ENCODE assay signal across 9 mouse cellular contexts in genomic region chr10:59265674-59266073, GRCm38 (mm10). TPM values are rescaled to one million over a fixed set of nuclear protein-coding genes. Genes with fewer than 3 reads are reported as not detected.
A peak's percentile ranks its signal among the peaks of the same experiment; 100 is the strongest.
DNase-seq lines count a peak whose midpoint lies in the region; ATAC-seq and TF ChIP-seq lines count a peak whose summit lies in the region.
"Had no signal": no experiment of that assay in that cellular context is flagged by ENCODE, and none has a peak within 500 bp of the region (broad histone marks: within the 10 kb centered on the region; RNA-seq: fewer than 3 reads in every experiment).

No protein-coding gene starts in this region.

- no peak overlapping the region for H3K27ac ChIP-seq in ES-Bruce4 (ENCODE audit: insufficient read depth, low read length)
- peak overlapping the region; percentile 98 for H3K27ac ChIP-seq in bone marrow macrophage, adult 2 months (ENCODE audit: insufficient read depth, low read depth, low read length)
- peak overlapping the region; percentile 80 for H3K27ac ChIP-seq in intestine, embryonic 14.5 days (ENCODE audit: low read depth)
- H3K27ac ChIP-seq: neural tube, embryonic 12.5 days had no signal

- TF ChIP-seq CTCF in ES-Bruce4 (IDR thresholded peaks at IDR 0.05; ENCODE audit: low read depth, low read length): no peak
- TF ChIP-seq CTCF in bone marrow macrophage, adult 2 months (IDR thresholded peaks at IDR 0.05; ENCODE audit: low read depth, low read length): no peak

- peak overlapping the region; percentile 1; the same call in 1 of the 2 replicates for H3K4me2 ChIP-seq in intestine, embryonic 14.5 days (ENCODE audit: low read length)
- H3K4me2 ChIP-seq: neural tube, embryonic 12.5 days had no signal

- peak; percentile 64 for DNase-seq in intestine, embryonic 14.5 days (ENCODE audit: low spot score)
- DNase-seq in lung, postnatal 14 days: peak; percentile 17
- no peak for DNase-seq in ovary, adult 18-20 months (ENCODE audit: low spot score)
- no peak for DNase-seq in cerebellum, postnatal 10 days
- no peak for DNase-seq in ovary, postnatal 36 days (ENCODE audit: low spot score)
- no peak for DNase-seq in frontal cortex, postnatal 36 days (ENCODE audit: low spot score in 2 of 2)

- no peak overlapping the region for H3K4me3 ChIP-seq in ES-Bruce4 (ENCODE audit: low read depth, low read length)
- peak overlapping the region; percentile 47 for H3K4me3 ChIP-seq in bone marrow macrophage, adult 2 months (ENCODE audit: insufficient read depth, low read length)
- no peak overlapping the region for H3K4me3 ChIP-seq in intestine, embryonic 14.5 days (ENCODE audit: low read depth, low read length)
- H3K4me3 ChIP-seq: neural tube, embryonic 12.5 days had no signal

- peak; percentile 85; the same call in 1 of the 2 replicates for TF ChIP-seq EP300 in ES-Bruce4 (IDR thresholded peaks at IDR 0.05; ENCODE audit: insufficient read depth, low read depth, low read length)

- H3K9me3 ChIP-seq in ES-Bruce4 (replicated peaks; ENCODE audit: control insufficient read depth, insufficient read depth, low read length, poor library complexity, severe bottlenecking): no peaks in the 10 kb centered on the region
- no peaks in the 10 kb centered on the region for H3K9me3 ChIP-seq in intestine, embryonic 14.5 days (ENCODE audit: control insufficient read depth, low read length)
- H3K9me3 ChIP-seq: neural tube, embryonic 12.5 days had no signal

- H3K9ac ChIP-seq in ES-Bruce4 (ENCODE audit: low read depth, poor library complexity, severe bottlenecking): no peak overlapping the region
- H3K9ac ChIP-seq in intestine, embryonic 14.5 days (ENCODE audit: low read length): no peak overlapping the region
- H3K9ac ChIP-seq: neural tube, embryonic 12.5 days had no signal

- no peaks in the 10 kb centered on the region for H3K36me3 ChIP-seq in ES-Bruce4 (ENCODE audit: control insufficient read depth, insufficient read depth, low read length, poor library complexity, severe bottlenecking)
- no peaks in the 10 kb centered on the region for H3K36me3 ChIP-seq in intestine, embryonic 14.5 days (ENCODE audit: control insufficient read depth, insufficient read depth, low read length)
- H3K36me3 ChIP-seq: neural tube, embryonic 12.5 days had no signal

- TF ChIP-seq POLR2A in ES-Bruce4 (IDR thresholded peaks at IDR 0.05; ENCODE audit: insufficient read depth, low read length): no peak
- no peak for TF ChIP-seq POLR2A in bone marrow macrophage, adult 2 months (IDR thresholded peaks at IDR 0.05; ENCODE audit: borderline replicate concordance, low read depth, low read length)

- H3K27me3 ChIP-seq in ES-Bruce4 (ENCODE audit: control insufficient read depth, insufficient read depth, low read length, poor library complexity, severe bottlenecking): no peaks in the 10 kb centered on the region; the same call in 1 of the 2 replicates
- no peaks in the 10 kb centered on the region for H3K27me3 ChIP-seq in intestine, embryonic 14.5 days (replicated peaks; ENCODE audit: control insufficient read depth, insufficient read depth, low read length)
- H3K27me3 ChIP-seq: neural tube, embryonic 12.5 days had no signal

- peaks cover 8% of the 10 kb centered on the region for H3K4me1 ChIP-seq in ES-Bruce4 (ENCODE audit: control insufficient read depth, insufficient read depth, low read length)
- H3K4me1 ChIP-seq in bone marrow macrophage, adult 2 months (ENCODE audit: control insufficient read depth, insufficient read depth, low read length): peaks cover 43% of the 10 kb centered on the region
- H3K4me1 ChIP-seq in intestine, embryonic 14.5 days (replicated peaks; ENCODE audit: control insufficient read depth, insufficient read depth, low read length): peaks cover 37% of the 10 kb centered on the region
- H3K4me1 ChIP-seq: neural tube, embryonic 12.5 days had no signal

- WGBS in intestine, embryonic 14.5 days: 9% methylated on average over 4 of the region's 4 CpGs

- ATAC-seq in intestine, embryonic 14.5 days (replicated peaks; ENCODE audit: low FRiP score, low TSS enrichment, low read depth): peak; percentile 50

RNA-seq across cellular contexts. Expression of gene Sowahc, which starts 43.9 kb away (rescaled TPM):
- polyA plus RNA-seq in ES-Bruce4 (2011; ENCODE audit: insufficient read depth, insufficient read length, low read depth, missing spikeins): 4.0 and 4.8 TPM in 2 replicates
- polyA plus RNA-seq in bone marrow macrophage, adult 2 months (2012; ENCODE audit: insufficient read depth, insufficient read length, missing spikeins): 7.8 and 8.3 TPM in 2 replicates
- 12.4 and 12.6 TPM in 2 replicates for polyA plus RNA-seq in intestine, embryonic 14.5 days (2014; fragmentation: Nextera tagmentation; extraction: Ambion mirVana)

RNA-seq across cellular contexts. Expression of gene Sept10, which starts 44.0 kb away (rescaled TPM):
- 49.5 and 53.4 TPM in 2 replicates for polyA plus RNA-seq in ES-Bruce4 (2011; ENCODE audit: insufficient read depth, insufficient read length, low read depth, missing spikeins)
- 14.7 and 18.1 TPM in 2 replicates for polyA plus RNA-seq in bone marrow macrophage, adult 2 months (2012; ENCODE audit: insufficient read depth, insufficient read length, missing spikeins)
- 43.1 and 51.0 TPM in 2 replicates for polyA plus RNA-seq in intestine, embryonic 14.5 days (2014; fragmentation: Nextera tagmentation; extraction: Ambion mirVana)

RNA-seq across cellular contexts. Expression of gene P4ha1, which starts 57.4 kb away (rescaled TPM):
- polyA plus RNA-seq in ES-Bruce4 (2011; ENCODE audit: insufficient read depth, insufficient read length, low read depth, missing spikeins): 45.1 and 46.3 TPM in 2 replicates
- 58.7 and 59.2 TPM in 2 replicates for polyA plus RNA-seq in bone marrow macrophage, adult 2 months (2012; ENCODE audit: insufficient read depth, insufficient read length, missing spikeins)
- polyA plus RNA-seq in intestine, embryonic 14.5 days (2014; fragmentation: Nextera tagmentation; extraction: Ambion mirVana): 65.2 and 70.5 TPM in 2 replicates

Comparison
In these comparisons a context has a peak if more than half of its experiments do, and no peak if none do; other contexts are left out.
1. DNase-seq: peak in intestine, embryonic 14.5 days (single experiment) and lung, postnatal 14 days (single experiment); none in ovary, adult 18-20 months (single experiment), cerebellum, postnatal 10 days (0 of 2), ovary, postnatal 36 days (single experiment) and frontal cortex, postnatal 36 days (0 of 2).